Mouse (Mus musculus) heart, embryonic 16.5 days (tissue): ENCODE results near the gene Hspb7. TPM values are rescaled to one million over a fixed set of nuclear protein-coding genes. Genes with fewer than 3 reads are reported as not detected.

ENCODE experiments used
- ATAC-seq: fragments of 200-750 bp; cut with Nextera tagmentation; replicated peaks from 2 replicates; pipeline ENCODE4 v1.8.0; 2017; ENCODE audit warnings: moderate number of reproducible peaks; ENCODE audit not compliant: insufficient read depth, low FRiP score; ENCODE audit errors: extremely low read depth
- H3K27ac ChIP-seq: fragments of 300-500 bp; sonication (generic); 2 replicates; pipeline ENCODE4 v1.5.1; 2014; ENCODE audit warnings: mild to moderate bottlenecking, low read length, control low read depth, moderate library complexity
- H3K27me3 ChIP-seq: fragments of 300-500 bp; sonication (generic); 2 replicates; pipeline ENCODE4 v1.6.1; 2014; ENCODE audit warnings: low read length, mixed read lengths; ENCODE audit not compliant: control insufficient read depth, insufficient read depth
- H3K36me3 ChIP-seq: fragments of 300-500 bp; sonication (generic); 2 replicates; pipeline ENCODE4 v1.6.1; 2014; ENCODE audit not compliant: control insufficient read depth, insufficient read depth
- H3K4me1 ChIP-seq: fragments of 300-500 bp; sonication (generic); 2 replicates; pipeline ENCODE4 v1.6.1; 2014; ENCODE audit warnings: low read length, mixed read lengths; ENCODE audit not compliant: control insufficient read depth, insufficient read depth
- H3K4me2 ChIP-seq: fragments of 300-500 bp; sonication (generic); 2 replicates; pipeline ENCODE4 v1.6.1; 2014; ENCODE audit warnings: low read depth, mild to moderate bottlenecking, control low read depth, low read length
- H3K4me3 ChIP-seq: fragments of 300-500 bp; sonication (generic); 2 replicates; pipeline ENCODE4 v1.5.1; 2014; ENCODE audit warnings: mild to moderate bottlenecking, control low read depth, low read length
- H3K9ac ChIP-seq: fragments of 300-500 bp; sonication (generic); 2 replicates; pipeline ENCODE4 v1.6.1; 2014; ENCODE audit warnings: low read length, control low read depth
- H3K9me3 ChIP-seq: fragments of 300-500 bp; sonication (generic); replicated peaks from 2 replicates; pipeline ENCODE4 v1.6.1; 2016; ENCODE audit warnings: low read length; ENCODE audit not compliant: control insufficient read depth
- WGBS: fragments of 180-500 bp; shearing (Covaris S2); extraction: QIAGEN DNeasy Blood & Tissue Kit; methylation state at CpG from one replicate; pipeline ENCODE4 v1.1.7; 2014; 5-methylcytosine and 5-hydroxymethylcytosine counted together
- polyA plus RNA-seq: library from polyadenylated mRNA; unstranded; fragments of >200 nt; fragmentation: Nextera tagmentation; extraction: Ambion mirVana; gene quantifications from 2 replicates; pipeline ENCODE4 v1.2.1, GENCODE M21; 2015

Gene Hspb7
- polyA plus RNA-seq, 1 experiment from 2014 or later: 293 TPM

- Histone ChIP-seq H3K4me2 (no peak overlapping the region), H3K4me1 (no peaks in the 10 kb centered on the region), H3K36me3 (peaks cover 90% of the 10 kb centered on the region), H3K27ac (no peak overlapping the region), H3K4me3 (no peak overlapping the region), H3K9ac (no peak overlapping the region), H3K27me3 (no peaks in the 10 kb centered on the region), H3K9me3 (peaks cover 4% of the 10 kb centered on the region)
- ATAC-seq: no peak
- 54% methylated on average over 10 of the region's 10 CpGs for WGBS
These were observed 48.0 kb downstream of the Hspb7 start for GRCm38 (mm10) chr4:141468576-141468975.

- no peak for ATAC-seq
- 85% methylated on average over 9 of the region's 9 CpGs for WGBS
- H3K4me1 ChIP-seq: no peaks in the 10 kb centered on the region
- no peak overlapping the region for H3K27ac ChIP-seq
- H3K9me3 ChIP-seq: peaks cover 4% of the 10 kb centered on the region
- no peaks in the 10 kb centered on the region for H3K27me3 ChIP-seq
- no peak overlapping the region for H3K4me3 ChIP-seq
- no peak overlapping the region for H3K9ac ChIP-seq
- H3K36me3 ChIP-seq: peaks cover 92% of the 10 kb centered on the region
- H3K4me2 ChIP-seq: no peak overlapping the region
These were observed 48.8 kb downstream of the Hspb7 start for GRCm38 (mm10) chr4:141469343-141469742.

GRCm38 (mm10) chr4:141471491-141471890 is 50.9 kb downstream of the Hspb7 start:
- Histone ChIP-seq H3K27me3 (no peaks in the 10 kb centered on the region), H3K9ac (no peak overlapping the region), H3K4me3 (no peak overlapping the region), H3K4me1 (no peaks in the 10 kb centered on the region), H3K36me3 (peaks cover 93% of the 10 kb centered on the region), H3K27ac (no peak overlapping the region), H3K9me3 (peaks cover 4% of the 10 kb centered on the region), H3K4me2 (no peak overlapping the region)
- no peak for ATAC-seq
- WGBS: 98% methylated on average over 16 of the region's 16 CpGs

GRCm38 (mm10) chr4:141472641-141473321 is 52.2 kb downstream of the Hspb7 start:
- Histone ChIP-seq H3K4me3 (no peak overlapping the region), H3K4me2 (no peak overlapping the region), H3K9me3 (peaks cover 6% of the 10 kb centered on the region), H3K27me3 (no peaks in the 10 kb centered on the region), H3K36me3 (peaks cover 93% of the 10 kb centered on the region), H3K9ac (no peak overlapping the region), H3K4me1 (no peaks in the 10 kb centered on the region), H3K27ac (no peak overlapping the region)
- ATAC-seq: no peak
- 87% methylated on average over 32 of the region's 32 CpGs for WGBS

GRCm38 (mm10) chr4:141474431-141474830 is 53.9 kb downstream of the Hspb7 start:
- no peak for ATAC-seq
- Histone ChIP-seq H3K4me3 (no peak overlapping the region), H3K9ac (no peak overlapping the region), H3K27me3 (no peaks in the 10 kb centered on the region), H3K4me1 (no peaks in the 10 kb centered on the region), H3K4me2 (no peak overlapping the region), H3K27ac (no peak overlapping the region), H3K9me3 (peaks cover 12% of the 10 kb centered on the region), H3K36me3 (peaks cover 98% of the 10 kb centered on the region)
- WGBS: 78% methylated on average over 19 of the region's 19 CpGs

Other genes with a start within 250 kb of the Hspb7 start
- 2.4 and 3.6 TPM in 2 replicates for gene Rsg1, start 206.8 kb upstream of the Hspb7 start, polyA plus RNA-seq
- gene Arhgef19, start 181.3 kb upstream of the Hspb7 start, polyA plus RNA-seq: 2.3 and 4.0 TPM in 2 replicates
- gene Epha2, start 119.5 kb upstream of the Hspb7 start, polyA plus RNA-seq: 3.1 and 3.9 TPM in 2 replicates
- 0.58 and 0.87 TPM in 2 replicates for gene Fam131c, start 52.6 kb upstream of the Hspb7 start, polyA plus RNA-seq
- gene Clcnka, start 22.1 kb upstream of the Hspb7 start, polyA plus RNA-seq: 0.11 TPM in 1 of 2 replicates, not detected in the other
- 0.34 and 0.49 TPM in 2 replicates for gene Clcnkb, start 4.8 kb upstream of the Hspb7 start, polyA plus RNA-seq
- gene Srarp, start 15.3 kb downstream of the Hspb7 start, polyA plus RNA-seq: not detected in 2 replicates
- 22.2 and 26.1 TPM in 2 replicates for gene Zbtb17, start 23.9 kb downstream of the Hspb7 start, polyA plus RNA-seq
- 5.2 and 7.1 TPM in 2 replicates for gene Spen, start 117.8 kb downstream of the Hspb7 start, polyA plus RNA-seq
- gene Fblim1, start 185.3 kb downstream of the Hspb7 start, polyA plus RNA-seq: 46.9 and 49.7 TPM in 2 replicates
- 1.1 and 1.7 TPM in 2 replicates for gene Tmem82, start 197.9 kb downstream of the Hspb7 start, polyA plus RNA-seq
- 1.3 TPM in 2 replicates for gene Slc25a34, start 203.0 kb downstream of the Hspb7 start, polyA plus RNA-seq
- 4.9 and 6.2 TPM in 2 replicates for gene Plekhm2, start 244.1 kb downstream of the Hspb7 start, polyA plus RNA-seq